Mouse (Mus musculus) embryonic fibroblast, embryonic 13.5 days (primary cell): Measurements from ENCODE around the gene Rad9a.

Experiments
- CTCF ChIP-seq: IDR thresholded peaks from 2 replicates; pipeline ENCODE4 v1.5.1; 2011; ENCODE audit warnings: mild to moderate bottlenecking, control low read depth, low read length, moderate library complexity, borderline replicate concordance; ENCODE audit not compliant: insufficient read depth
- POLR2A ChIP-seq: IDR thresholded peaks from 2 replicates; pipeline ENCODE4 v1.6.1; 2011; ENCODE audit warnings: low read depth, mild to moderate bottlenecking, control low read depth, low read length, moderate library complexity

DNA sequence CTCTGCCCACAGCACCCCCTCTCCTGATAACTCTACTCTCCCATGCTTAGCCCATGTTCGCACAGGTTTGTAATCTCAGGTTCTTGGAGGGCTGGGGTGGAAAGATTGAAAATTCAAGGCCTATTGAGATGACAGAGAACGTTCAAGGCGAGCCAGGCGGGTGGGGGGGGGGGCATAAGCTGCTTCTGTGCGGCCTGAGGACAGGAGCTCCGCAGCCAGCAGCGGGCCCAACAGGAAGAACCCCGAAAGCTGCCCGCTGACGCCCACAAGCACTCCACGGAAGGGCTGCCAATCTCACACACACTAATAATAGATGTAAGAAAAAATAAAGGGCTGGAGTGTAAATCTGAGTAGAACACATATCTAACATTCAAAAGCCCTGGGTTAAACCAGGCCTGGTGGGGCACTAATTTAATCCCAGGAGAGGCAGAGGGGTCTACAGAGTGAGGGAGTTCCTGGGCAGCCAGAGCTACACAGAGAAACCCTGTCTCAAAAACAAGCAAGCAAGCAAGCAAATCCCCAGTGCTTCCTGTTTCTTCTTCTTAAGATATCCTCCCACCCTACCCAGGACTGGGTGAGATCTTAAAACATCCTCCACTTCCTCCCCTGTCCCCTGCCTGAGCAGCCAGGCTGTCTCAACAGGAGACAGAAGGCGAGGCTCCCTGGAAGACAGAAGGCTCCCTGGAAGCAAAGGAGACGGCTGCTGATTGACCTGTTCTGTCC lies 2.3 kb upstream of the Rad9a start:
- TF ChIP-seq CTCF: no peak
- TF ChIP-seq POLR2A: no peak
